Mouse (Mus musculus): ENCODE results near the gene Urad. TPM values are rescaled to one million over a fixed set of nuclear protein-coding genes. Genes with fewer than 3 reads are reported as not detected.

The Urad gene
- polyA plus RNA-seq, 1 experiment = not detected

GRCm38 (mm10) chr5:147343904-147344303, 21.7 kb upstream of the Urad start:
- Histone ChIP-seq H3K4me3 (ENCODE audit: extremely low read depth, insufficient read depth, insufficient read length) (no peak overlapping the region), H3K27ac (ENCODE audit: insufficient read depth, low read length) (no peak overlapping the region), H3K4me1 (ENCODE audit: control insufficient read depth, insufficient read depth, insufficient read length) (peaks cover 19% of the 10 kb centered on the region; the same call in 1 of the 2 replicates), H3K36me3 (ENCODE audit: control insufficient read depth, insufficient read depth, low read length) (no peaks in the 10 kb centered on the region), H3K27me3 (ENCODE audit: control insufficient read depth, insufficient read depth, low read length) (no peaks in the 10 kb centered on the region)
- DNase-seq (ENCODE audit: low read depth in 1 of 2, low spot score in 2 of 2) = no peak
- WGBS = 87% methylated on average over 10 of the region's 10 CpGs
- TF ChIP-seq POLR2A (IDR thresholded peaks at IDR 0.05; ENCODE audit: low read depth, low read length) (no peak), CTCF (IDR thresholded peaks at IDR 0.05; ENCODE audit: extremely low read depth, insufficient read depth, insufficient read length, insufficient replicate concordance) (no peak)

GRCm38 (mm10) chr5:147342901-147343300, 20.7 kb upstream of the Urad start:
- Histone ChIP-seq H3K36me3 (ENCODE audit: control insufficient read depth, insufficient read depth, low read length) (no peaks in the 10 kb centered on the region), H3K27ac (ENCODE audit: insufficient read depth, low read length) (no peak overlapping the region), H3K27me3 (ENCODE audit: control insufficient read depth, insufficient read depth, low read length) (no peaks in the 10 kb centered on the region), H3K4me1 (ENCODE audit: control insufficient read depth, insufficient read depth, insufficient read length) (peaks cover 24% of the 10 kb centered on the region), H3K4me3 (ENCODE audit: extremely low read depth, insufficient read depth, insufficient read length) (no peak overlapping the region)
- no peak for DNase-seq (ENCODE audit: low read depth in 1 of 2, low spot score in 2 of 2)
- 92% methylated on average over 6 of the region's 6 CpGs for WGBS
- TF ChIP-seq POLR2A (IDR thresholded peaks at IDR 0.05; ENCODE audit: low read depth, low read length) (no peak), CTCF (IDR thresholded peaks at IDR 0.05; ENCODE audit: extremely low read depth, insufficient read depth, insufficient read length, insufficient replicate concordance) (no peak)

- no peak overlapping the region for H3K4me3 ChIP-seq (ENCODE audit: extremely low read depth, insufficient read depth, insufficient read length)
- TF ChIP-seq CTCF (IDR thresholded peaks at IDR 0.05; ENCODE audit: extremely low read depth, insufficient read depth, insufficient read length, insufficient replicate concordance) = no peak
- TF ChIP-seq POLR2A (IDR thresholded peaks at IDR 0.05; ENCODE audit: low read depth, low read length) = no peak
- no peaks in the 10 kb centered on the region for H3K27me3 ChIP-seq (ENCODE audit: control insufficient read depth, insufficient read depth, low read length)
- H3K27ac ChIP-seq (ENCODE audit: insufficient read depth, low read length) = peak overlapping the region; percentile 93
- DNase-seq (ENCODE audit: low read depth in 1 of 2, low spot score in 2 of 2) = peak; percentile 62 to 91
- no peaks in the 10 kb centered on the region for H3K36me3 ChIP-seq (ENCODE audit: control insufficient read depth, insufficient read depth, low read length)
- H3K4me1 ChIP-seq (ENCODE audit: control insufficient read depth, insufficient read depth, insufficient read length) = peaks cover 24% of the 10 kb centered on the region
- WGBS = 3% methylated on average over 13 of the region's 13 CpGs
Measured at GRCm38 (mm10) chr5:147340741-147341414, 18.6 kb upstream of the Urad start.

- 7% methylated on average over 11 of the region's 11 CpGs for WGBS
- DNase-seq (ENCODE audit: low read depth in 1 of 2, low spot score in 2 of 2) = peak; percentile 42 to 47
- Histone ChIP-seq H3K4me3 (ENCODE audit: extremely low read depth, insufficient read depth, insufficient read length) (peak overlapping the region; percentile 20; the same call in 1 of the 2 replicates), H3K27ac (ENCODE audit: insufficient read depth, low read length) (peak overlapping the region; percentile 93), H3K36me3 (ENCODE audit: control insufficient read depth, insufficient read depth, low read length) (no peaks in the 10 kb centered on the region), H3K4me1 (ENCODE audit: control insufficient read depth, insufficient read depth, insufficient read length) (peaks cover 24% of the 10 kb centered on the region), H3K27me3 (ENCODE audit: control insufficient read depth, insufficient read depth, low read length) (no peaks in the 10 kb centered on the region)
- TF ChIP-seq CTCF (IDR thresholded peaks at IDR 0.05; ENCODE audit: extremely low read depth, insufficient read depth, insufficient read length, insufficient replicate concordance) = no peak
- TF ChIP-seq POLR2A (IDR thresholded peaks at IDR 0.05; ENCODE audit: low read depth, low read length) = no peak
Measured at GRCm38 (mm10) chr5:147339560-147339959, 17.3 kb upstream of the Urad start.

GRCm38 (mm10) chr5:147338967-147339366, 16.7 kb upstream of the Urad start:
- H3K4me1 ChIP-seq (ENCODE audit: control insufficient read depth, insufficient read depth, insufficient read length) = peaks cover 24% of the 10 kb centered on the region
- H3K27ac ChIP-seq (ENCODE audit: insufficient read depth, low read length) = peak overlapping the region; percentile 91
- H3K27me3 ChIP-seq (ENCODE audit: control insufficient read depth, insufficient read depth, low read length) = no peaks in the 10 kb centered on the region
- peak overlapping the region; percentile 20; the same call in 1 of the 2 replicates for H3K4me3 ChIP-seq (ENCODE audit: extremely low read depth, insufficient read depth, insufficient read length)
- WGBS = 57% methylated on average over 9 of the region's 9 CpGs
- TF ChIP-seq POLR2A (IDR thresholded peaks at IDR 0.05; ENCODE audit: low read depth, low read length) = no peak
- TF ChIP-seq CTCF (IDR thresholded peaks at IDR 0.05; ENCODE audit: extremely low read depth, insufficient read depth, insufficient read length, insufficient replicate concordance) = no peak
- peak; percentile 62 for DNase-seq (ENCODE audit: low read depth in 1 of 2, low spot score in 2 of 2)
- H3K36me3 ChIP-seq (ENCODE audit: control insufficient read depth, insufficient read depth, low read length) = no peaks in the 10 kb centered on the region

GRCm38 (mm10) chr5:147332711-147333110, 10.5 kb upstream of the Urad start:
- WGBS = 64% methylated on average over 7 of the region's 7 CpGs
- no peak overlapping the region for H3K27ac ChIP-seq (ENCODE audit: insufficient read depth, low read length)
- H3K4me3 ChIP-seq (ENCODE audit: extremely low read depth, insufficient read depth, insufficient read length) = no peak overlapping the region
- H3K4me1 ChIP-seq (ENCODE audit: control insufficient read depth, insufficient read depth, insufficient read length) = no peaks in the 10 kb centered on the region
- H3K36me3 ChIP-seq (ENCODE audit: control insufficient read depth, insufficient read depth, low read length) = no peaks in the 10 kb centered on the region
- DNase-seq (ENCODE audit: low read depth in 1 of 2, low spot score in 2 of 2) = no peak
- no peaks in the 10 kb centered on the region for H3K27me3 ChIP-seq (ENCODE audit: control insufficient read depth, insufficient read depth, low read length)
- TF ChIP-seq POLR2A (IDR thresholded peaks at IDR 0.05; ENCODE audit: low read depth, low read length) = no peak
- no peak for TF ChIP-seq CTCF (IDR thresholded peaks at IDR 0.05; ENCODE audit: extremely low read depth, insufficient read depth, insufficient read length, insufficient replicate concordance)

GRCm38 (mm10) chr5:147331547-147331946, 9.3 kb upstream of the Urad start:
- WGBS = 43% methylated on average over 2 of the region's 2 CpGs
- Histone ChIP-seq H3K27ac (ENCODE audit: insufficient read depth, low read length) (no peak overlapping the region), H3K36me3 (ENCODE audit: control insufficient read depth, insufficient read depth, low read length) (no peaks in the 10 kb centered on the region), H3K27me3 (ENCODE audit: control insufficient read depth, insufficient read depth, low read length) (no peaks in the 10 kb centered on the region), H3K4me3 (ENCODE audit: extremely low read depth, insufficient read depth, insufficient read length) (no peak overlapping the region), H3K4me1 (ENCODE audit: control insufficient read depth, insufficient read depth, insufficient read length) (no peaks in the 10 kb centered on the region)
- TF ChIP-seq CTCF (IDR thresholded peaks at IDR 0.05; ENCODE audit: extremely low read depth, insufficient read depth, insufficient read length, insufficient replicate concordance) (peak; percentile 88; the same call in 1 of the 2 replicates), POLR2A (IDR thresholded peaks at IDR 0.05; ENCODE audit: low read depth, low read length) (no peak)
- peak; percentile 65 to 81 for DNase-seq (ENCODE audit: low read depth in 1 of 2, low spot score in 2 of 2)

Data from spleen, adult 2 months (tissue).